Mouse (Mus musculus) urinary bladder, postnatal 36 days (tissue): ENCODE measurements around the gene 2310009B15Rik.

ENCODE experiments used
- DNase-seq, 2 experiments: peaks; one replicate each; pipeline ENCODE4 v3.0.0; 2022; ENCODE audit warnings: low spot score in 2 of 2, mixed read lengths in 1 of 2

Gene 2310009B15Rik

DNA sequence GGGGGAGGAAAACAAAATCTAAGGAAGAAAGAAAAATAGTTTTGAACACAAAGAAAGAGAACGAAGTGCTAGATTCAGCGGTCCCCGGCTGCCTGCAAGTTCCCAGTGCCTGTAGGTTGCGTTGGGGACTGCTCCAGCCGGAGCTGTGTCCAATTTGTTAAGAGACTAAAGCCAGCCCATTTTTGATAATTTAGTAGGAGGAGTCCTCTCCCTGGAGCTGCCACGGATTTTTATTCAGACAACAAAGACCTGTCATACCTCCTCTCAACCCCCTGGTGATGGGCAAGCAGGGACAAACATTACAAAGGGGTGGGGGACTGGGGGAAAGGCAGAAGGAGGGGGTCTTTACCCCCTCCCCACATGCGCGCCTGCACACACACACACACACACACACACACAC, 14.3 kb downstream of the 2310009B15Rik start:
- DNase-seq = no peak

DNA sequence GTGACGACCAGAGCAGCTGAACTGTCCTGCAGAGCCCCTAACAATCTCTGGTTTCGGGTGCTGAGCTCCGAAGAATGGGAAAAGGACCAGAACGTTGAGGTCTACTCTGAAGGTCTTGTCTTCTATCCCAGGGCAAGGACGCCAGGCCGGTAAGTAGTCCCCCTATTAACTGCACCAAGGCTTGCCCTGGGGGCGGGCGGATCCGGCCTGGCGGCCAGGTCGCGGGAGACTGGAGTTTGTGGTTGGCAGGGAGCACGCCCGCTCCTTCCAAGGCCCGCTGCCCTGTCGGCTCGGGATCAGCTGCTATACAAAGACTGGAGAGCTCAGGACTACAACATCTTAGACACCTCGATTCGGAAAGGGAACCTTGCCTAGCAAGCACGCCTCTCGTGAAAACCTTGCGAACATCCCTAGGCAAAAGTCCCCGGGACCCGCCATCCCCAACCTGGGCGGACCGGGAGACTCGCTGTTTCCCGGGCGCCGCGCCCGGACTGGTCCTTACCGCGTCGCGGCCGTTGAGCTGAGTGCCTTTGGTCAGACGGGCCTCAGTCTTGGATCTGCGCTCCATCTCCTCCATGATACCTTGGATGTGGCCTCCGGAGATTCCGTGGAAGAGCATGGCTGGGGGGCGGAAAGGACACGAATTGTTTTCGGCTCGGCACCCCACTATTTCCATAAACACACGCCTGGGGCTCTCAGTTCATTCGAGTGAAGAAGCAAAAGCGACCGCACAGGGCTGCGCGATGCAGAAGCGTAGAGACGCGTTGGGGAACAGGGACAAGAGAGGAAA, 15.2 kb downstream of the 2310009B15Rik start:
- no peak for DNase-seq

GRCm38 (mm10) chr1:138840440-138841305, 16.0 kb downstream of the 2310009B15Rik start:
- DNase-seq = no peak

DNA sequence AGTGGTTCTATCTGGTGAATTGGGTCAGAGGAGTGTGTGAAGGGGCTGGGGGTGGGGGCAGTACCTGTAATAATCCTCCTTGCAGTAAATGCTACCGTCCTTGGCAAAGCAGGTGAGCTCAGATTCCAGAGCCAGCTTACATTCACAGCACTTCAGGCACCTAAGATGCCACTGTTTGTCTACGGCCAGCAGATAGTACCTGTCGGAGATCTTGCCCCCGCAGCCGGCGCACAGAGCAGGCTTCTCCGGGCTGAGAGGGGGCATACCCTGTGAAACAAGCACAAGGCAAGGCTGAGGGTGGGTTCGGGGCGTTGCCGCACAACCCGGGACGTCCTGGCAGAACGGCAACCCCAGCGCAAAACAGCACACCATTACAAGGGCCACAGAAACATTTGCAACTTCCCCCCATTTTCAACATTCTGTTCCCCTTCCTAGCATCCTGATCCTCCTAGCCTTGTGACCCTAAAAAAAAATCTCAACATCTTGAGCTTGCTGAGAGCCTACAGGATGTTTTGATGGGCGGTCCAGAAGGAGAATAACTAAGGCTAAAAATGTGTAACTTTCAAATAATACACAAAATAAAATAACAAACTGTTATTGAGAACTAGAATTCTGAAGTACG, 16.7 kb downstream of the 2310009B15Rik start:
- no peak for DNase-seq

GRCm38 (mm10) chr1:138839291-138839690, 17.4 kb downstream of the 2310009B15Rik start:
- DNase-seq = no peak

DNA sequence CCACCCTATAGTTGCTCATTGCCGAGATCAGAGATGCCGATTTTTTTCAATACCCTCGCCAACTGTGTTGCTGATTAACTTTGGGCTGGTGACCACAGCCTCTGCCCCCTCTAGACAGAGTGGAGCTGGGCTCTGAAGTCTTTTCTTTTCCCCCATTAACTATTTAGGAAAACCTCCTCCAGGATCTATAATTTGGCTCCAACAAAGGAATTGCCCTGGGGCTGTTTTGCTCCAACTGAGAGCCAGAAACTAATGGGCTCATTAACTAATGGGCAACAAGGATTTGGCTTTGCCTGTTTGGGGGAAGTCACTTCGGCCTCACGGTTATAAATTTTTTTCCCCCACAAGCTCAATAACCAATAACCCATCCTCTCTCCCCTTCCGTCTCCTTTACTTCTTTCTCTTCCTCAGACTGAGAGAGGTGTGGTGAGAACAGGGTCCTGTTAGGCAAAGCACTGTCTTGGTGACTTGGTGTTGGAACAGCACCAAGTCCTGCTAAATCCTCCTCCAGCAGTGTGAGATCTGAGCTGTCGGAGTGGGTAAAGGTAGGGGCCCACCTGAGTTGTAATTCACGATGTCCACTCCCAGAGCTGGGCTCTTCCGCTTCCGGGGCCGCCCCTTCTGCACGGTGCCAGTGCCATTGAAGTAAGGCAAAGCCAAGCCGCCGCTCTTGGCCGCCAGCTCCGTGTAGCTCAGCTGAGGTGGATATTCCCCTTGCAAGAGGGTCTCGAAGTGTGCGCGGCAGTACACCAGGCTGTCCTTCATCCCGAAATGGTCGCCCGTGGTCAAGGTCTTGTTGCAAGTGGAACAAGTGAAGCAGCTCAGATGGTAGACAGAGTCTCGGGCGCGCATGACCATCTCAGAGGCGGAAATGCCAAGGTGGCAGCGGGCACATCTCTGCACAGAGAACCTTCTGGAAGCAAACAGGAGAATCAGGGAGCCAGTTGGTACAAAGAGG, 18.6 kb downstream of the 2310009B15Rik start:
- no peak for DNase-seq

- no peak for DNase-seq
These were observed 21.2 kb downstream of the 2310009B15Rik start for GRCm38 (mm10) chr1:138835355-138835900.

DNA sequence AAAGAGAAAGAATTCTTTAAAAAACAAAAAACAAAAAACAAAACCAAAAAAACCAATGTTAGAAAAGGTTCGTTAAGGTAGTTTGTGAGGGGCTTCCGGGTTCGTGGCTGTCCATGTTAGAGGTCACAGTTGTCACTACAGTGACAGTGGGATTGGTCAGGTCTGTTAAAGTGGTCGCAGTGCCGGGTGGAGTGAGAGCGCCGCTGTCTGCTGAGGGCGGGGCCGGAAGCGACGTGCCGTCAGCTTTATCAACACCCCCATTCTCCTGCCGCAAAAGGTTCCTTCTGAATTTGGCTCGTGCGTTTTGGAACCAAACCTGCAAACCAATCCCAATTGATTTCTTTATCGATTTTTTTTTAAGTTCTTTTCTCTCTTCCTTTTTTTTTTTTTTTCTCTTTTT, 25.3 kb downstream of the 2310009B15Rik start:
- DNase-seq = no peak

- no peak for DNase-seq
These were observed 29.8 kb downstream of the 2310009B15Rik start for GRCm38 (mm10) chr1:138826841-138827240.

DNA sequence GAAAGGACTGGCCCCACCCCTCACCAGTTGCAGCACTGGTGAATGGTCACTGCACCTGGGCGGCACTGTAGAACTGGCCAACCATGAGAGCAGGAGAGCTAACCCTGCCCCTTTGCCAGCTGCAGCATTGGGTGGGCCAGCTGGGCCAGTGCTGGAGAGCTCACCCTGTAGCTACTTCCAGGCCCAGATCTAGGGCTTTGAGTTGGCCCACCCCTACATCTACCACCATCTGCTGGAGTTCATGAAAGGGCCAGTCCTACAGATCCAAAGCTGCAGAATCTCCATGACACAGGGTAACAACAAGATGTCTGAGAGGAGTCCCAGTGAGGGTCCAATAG, 33.7 kb downstream of the 2310009B15Rik start:
- DNase-seq = no peak

DNA sequence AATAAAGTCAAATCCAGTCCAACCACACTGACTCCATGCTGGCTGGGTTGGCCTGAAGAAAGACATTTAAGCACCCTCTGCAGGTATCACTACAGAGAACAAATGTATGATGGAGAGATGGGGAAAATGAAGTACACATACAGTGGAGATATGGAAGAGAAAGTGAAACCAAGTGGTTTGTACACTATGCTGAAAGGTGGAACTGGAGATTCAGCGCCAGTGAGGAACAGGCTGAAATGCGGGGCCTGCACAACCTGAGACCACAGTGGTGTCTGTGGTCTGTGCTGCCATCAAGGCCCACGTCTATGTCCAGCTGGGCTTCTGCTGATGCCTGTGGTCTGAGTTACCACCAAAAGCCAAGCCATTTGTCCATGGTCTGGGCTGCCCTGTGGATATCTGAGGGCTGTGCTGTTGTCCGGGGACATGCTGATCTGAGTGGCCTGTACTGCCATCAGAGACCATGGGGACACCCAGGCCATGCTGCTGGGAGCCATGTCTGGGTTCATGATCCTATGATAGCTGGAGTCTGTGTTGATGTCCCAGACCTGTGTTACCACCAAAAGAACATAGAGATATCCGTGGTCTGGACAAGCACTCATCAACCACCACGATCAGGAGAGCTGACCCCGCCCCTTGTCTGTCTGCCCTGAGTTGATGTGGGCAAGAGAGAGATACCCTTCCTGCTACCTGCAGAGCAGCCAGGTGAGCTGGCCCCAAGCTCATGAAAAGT, 34.2 kb downstream of the 2310009B15Rik start:
- DNase-seq = no peak
